Mouse (Mus musculus) spleen, embryonic (tissue): Measurements from ENCODE around the gene Ect2.

Experiments used
- CTCF ChIA-PET: fragments of 350-600 bp; sonication (Branson Sonifier 250); formaldehyde crosslinking; loops from one replicate; lab custom pipeline; 2022; lab: Charles Lee

The Ect2 gene

DNA sequence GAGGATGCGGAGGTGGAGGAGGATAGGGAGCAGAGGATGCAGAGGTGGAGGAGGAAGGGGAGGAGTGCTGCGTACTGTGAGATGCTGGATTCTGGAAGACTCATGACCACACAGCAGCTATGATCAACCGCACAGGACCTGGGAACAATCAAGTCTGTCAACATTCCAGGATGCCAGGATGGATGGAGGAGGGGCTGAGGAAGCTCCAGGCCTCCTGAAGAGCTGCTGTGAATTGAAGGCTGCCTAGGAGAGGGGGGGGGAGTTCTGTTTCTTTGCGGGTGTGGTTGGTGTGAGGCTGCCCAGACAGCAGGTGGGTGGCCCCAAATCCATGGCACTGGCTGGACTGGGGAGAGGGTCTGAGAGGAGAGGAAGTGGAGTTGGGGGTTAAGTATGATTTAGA is 5.2 kb upstream of the Ect2 start:
- CTCF ChIA-PET, result no interaction called here

DNA sequence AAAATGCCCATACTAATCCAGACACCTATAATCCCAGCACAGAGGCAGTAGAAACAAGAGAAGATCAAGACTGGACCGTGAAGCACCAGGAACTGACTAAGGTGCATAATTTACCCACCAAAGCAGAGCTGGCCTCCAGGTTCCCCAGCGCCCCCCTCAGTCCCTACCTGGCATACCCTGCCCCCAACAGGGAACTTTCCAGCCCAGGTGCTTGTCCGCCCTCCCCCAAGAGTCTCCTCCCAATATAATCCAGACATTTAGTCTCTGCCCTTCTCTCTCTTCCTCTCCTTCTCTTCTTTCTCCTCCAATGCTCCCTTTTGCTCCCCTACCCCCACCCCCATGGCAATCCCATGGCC is 2.9 kb upstream of the Ect2 start:
- CTCF ChIA-PET, result no interaction called here

DNA sequence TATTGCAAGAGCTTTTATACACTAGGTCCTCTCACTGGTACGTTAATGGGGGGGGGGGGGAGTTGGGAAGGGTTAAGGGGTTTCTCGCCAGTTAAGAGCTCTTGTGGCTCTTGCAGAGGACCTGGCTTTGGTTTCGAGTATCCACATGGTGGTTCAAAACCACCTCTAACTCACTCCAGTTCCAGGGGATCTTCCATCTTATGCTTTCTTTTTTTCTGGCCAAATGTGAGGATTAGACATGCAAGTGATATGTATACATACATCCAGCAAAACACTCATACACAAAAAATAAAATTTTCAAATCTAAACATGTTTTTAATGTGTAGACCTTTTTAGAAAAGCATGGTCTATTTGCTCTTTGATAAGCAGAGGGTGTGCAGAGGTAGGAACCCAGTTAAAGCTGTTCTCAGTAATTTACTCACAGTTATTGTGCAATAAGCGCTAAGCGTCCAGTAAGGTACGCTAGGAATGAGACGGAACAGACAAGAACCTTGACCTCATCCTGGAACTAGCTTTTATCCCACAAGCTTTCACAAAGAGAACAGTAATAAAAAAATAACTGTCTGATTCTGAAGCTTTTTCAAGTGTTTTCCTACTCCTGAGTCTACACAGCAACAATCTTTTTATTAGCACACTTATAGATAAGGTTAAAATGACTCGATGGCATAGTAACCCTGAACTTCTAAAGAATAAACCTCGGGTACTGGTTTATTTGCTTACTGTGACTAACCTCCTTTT is 2.3 kb upstream of the Ect2 start:
- CTCF ChIA-PET, result no interaction called here

DNA sequence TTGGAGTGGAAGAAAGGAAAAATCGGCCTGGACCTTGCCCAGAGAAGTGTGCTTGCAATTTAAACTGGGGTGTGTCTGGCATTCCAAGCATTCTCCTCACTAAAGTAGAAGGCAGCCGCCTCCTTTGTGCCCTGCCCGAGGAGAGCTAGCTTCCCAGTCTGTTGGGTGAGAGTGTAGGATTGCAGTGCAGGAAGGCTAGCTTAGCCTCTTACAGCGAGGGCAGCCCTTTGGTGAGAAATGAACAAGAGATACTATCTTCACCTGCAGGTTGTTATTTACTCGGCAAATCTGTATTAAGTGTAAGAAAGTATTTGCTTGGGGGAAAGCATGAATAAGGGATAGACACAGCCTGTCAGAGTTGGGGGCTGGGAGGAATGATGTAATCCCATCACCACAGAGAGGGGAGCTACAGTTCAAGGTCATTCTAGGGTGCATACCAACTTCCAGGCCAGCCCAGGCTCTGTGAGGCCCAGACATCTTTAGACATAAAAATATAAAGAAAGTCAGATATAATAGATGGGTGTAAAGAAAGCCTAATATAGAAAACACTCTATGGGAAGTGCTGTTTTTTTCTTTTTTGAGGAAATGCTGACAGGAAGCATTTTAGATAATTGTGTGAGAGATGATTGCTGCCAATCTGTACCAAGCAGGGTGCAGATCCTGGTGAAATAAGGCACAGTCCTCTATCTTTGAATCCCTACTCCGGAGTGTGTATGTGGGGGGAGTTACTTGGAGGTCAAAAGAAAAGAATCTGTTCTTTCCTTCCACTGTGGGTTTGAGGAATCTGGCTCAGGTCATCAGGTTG is 1.6 kb upstream of the Ect2 start:
- CTCF ChIA-PET, result interaction anchor here (0.6 kb wide), 1 partner anchor 10 kb away, joined by 8 read pairs; no protein-coding TSS in a partner anchor

DNA sequence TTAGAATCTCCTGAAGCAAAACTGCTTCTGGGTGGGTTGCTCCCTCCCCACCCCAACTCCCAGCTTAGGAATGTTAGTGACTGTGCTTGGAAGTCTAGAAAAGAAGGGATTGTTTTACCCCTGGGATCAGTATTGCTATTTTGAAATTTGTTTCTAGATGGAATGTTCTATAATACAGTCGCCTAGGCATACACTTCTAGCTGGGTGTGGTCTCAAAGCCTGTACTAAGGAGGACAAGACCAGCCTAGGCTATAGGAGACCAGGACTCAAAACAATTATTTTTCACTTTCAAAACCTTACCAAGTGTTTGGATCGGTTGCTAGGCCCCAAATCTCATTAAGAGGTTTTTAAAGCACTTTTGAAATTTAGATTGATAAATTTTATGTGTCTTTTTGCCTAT is 602 bp upstream of the Ect2 start:
- CTCF ChIA-PET, result interaction anchor here (0.5 to 0.6 kb wide), 2 partner anchors 20 to 30 kb away, joined by 3 read pairs; no protein-coding TSS in a partner anchor

DNA sequence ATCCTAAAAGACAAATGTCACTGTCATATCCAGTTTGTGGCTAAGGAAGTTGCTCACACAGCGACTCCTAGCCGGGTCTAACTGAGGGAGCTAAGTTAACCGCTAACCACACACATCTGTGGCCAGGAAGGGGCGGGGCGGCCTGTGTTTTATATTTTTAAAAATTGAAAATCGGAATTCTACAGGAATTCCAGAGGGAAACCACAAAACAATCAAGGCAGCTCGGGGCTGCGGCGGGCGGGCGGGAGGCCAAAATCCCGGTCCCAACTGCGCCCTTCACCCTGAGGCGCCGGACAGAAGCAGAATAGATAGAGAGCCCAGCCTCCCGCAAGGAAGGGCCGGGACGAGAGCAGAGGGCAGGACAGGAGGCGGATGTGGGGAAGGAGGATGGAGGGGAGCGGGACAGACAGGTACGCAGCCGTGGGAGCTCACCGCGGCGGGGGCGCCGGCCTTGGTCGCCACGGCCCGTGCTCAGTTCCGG is 447 bp downstream of the Ect2 start:
- CTCF ChIA-PET, result interaction anchor here (0.6 kb wide), 2 partner anchors 11 to 31 kb away, joined by 3 to 4 read pairs; no protein-coding TSS in a partner anchor

DNA sequence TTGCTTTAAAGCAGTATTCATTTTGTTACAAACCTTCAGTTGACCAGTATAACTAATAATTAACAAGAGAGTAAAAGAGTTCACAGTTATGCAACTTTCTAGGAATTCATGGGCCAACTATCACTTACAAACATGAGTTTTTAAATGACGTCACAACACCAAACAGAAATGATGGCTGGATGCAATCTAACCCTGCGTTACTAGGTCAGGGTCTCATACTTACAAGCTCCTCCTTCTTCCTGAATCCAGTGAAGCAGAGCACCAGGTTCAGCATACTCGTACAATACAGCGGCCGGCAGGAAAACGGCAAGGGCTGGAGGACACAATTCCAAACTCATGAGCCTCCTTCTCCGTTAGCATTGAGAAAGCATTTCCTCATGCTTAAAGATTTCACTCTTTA is 7.9 kb downstream of the Ect2 start:
- CTCF ChIA-PET, result no interaction called here

DNA sequence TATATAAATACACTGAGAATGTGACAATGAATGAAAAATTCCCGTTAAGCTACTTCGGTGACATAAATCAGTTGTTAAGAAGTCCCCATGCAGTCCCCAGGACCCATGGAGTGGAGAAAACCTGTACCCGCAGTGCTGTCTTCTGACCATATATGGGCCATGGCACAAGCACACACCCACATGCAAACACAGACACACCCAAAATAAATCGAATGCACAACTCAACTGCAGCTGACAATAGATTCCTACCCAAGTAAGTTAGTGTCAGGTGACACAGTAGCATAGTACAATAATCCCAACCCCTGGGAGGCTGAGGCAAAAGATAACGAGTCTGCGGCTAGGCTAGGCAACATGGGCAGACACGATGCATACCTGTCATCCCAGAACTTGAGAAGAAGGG is 10.1 kb downstream of the Ect2 start:
- CTCF ChIA-PET, result interaction anchor here (0.6 kb wide), 1 partner anchor 16 kb away, joined by 5 read pairs; no protein-coding TSS in a partner anchor

DNA sequence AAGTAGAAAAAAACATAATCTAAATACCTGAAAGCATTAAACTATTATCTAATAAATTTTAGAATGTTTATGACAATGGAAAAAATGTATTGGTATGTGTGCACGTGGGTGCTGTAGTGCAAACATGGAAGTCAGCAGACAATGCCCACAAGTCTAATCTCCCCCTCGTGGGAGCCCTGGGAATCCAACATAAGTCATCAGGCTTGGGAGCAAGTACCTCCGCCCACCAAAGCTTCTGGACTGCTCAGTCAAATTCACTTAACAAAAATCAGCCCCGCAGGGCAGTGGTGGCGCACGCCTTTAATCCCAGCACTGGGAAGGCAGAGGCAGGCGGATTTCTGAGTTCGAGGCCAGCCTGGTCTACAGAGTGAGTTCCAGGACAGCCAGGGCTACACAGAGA is 13.6 kb downstream of the Ect2 start:
- CTCF ChIA-PET, result no interaction called here

DNA sequence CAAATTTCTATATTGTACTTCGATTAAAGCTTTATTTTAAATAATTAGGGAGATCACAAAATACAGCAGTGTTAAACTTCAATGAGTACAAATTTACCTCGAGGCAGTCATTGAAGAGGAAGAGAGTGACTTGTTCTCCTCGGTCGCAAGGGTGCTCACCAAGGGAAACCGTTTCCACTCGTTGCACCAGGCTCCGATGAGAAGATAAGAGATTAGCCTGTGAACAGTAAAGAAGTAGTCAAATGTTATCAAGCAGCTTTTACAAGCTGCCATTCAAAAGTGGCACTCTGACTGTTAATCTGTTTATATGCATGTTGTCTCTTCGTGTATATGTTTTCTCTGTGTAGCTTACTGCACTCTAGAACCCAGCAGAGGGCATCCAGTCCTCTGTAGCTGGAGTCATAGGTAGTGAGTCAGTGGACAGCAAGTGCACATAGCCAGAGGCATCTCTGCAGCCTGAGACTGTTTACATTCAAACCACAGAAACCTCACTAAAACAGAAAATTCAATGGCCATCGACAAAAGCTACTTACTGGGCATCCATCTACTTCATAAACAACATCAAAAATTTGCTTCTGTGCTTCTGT is 31.7 kb downstream of the Ect2 start:
- CTCF ChIA-PET, result interaction anchor here (0.6 kb wide), 1 partner anchor 31 kb away, joined by 4 read pairs; no protein-coding TSS in a partner anchor

DNA sequence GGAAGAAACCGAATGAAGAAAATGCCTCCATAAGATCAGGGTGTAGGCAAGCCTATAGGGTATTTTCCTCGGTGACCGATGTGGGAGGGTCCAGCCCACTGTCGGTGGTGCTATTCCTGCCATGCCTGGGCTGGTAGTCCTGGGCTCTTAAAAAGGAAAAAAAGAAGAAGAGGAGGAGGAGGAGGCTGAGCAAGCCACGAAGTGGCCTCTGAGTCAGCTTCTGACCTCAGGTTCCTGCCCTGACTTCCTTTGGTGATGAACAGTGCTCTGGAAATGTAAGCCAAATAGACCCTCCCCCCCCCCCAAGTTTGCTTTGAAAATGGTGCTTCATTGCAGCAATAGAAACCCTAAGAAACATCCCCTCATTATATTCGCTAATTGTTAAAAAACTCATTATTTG is 32.7 kb downstream of the Ect2 start:
- CTCF ChIA-PET, result no interaction called here

DNA sequence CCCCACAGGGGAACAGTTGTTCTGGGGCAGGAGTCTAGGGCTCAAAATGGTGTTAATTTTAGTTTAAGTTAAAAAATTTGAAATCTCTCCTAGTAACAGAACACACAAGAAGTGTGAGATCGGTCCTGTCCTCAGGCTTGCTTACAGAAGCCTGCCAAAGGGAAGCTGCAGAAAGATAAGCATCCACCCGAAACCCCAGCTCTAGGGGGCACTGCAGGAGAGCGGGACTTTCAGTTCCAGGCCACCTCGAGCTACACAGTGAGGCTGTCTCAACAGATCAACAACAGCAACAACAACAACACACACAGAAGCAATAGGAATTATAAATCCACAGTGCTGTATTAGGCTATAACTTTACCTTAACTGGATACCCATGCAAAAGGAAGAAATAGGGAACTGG is 35.5 kb downstream of the Ect2 start:
- CTCF ChIA-PET, result no interaction called here

DNA sequence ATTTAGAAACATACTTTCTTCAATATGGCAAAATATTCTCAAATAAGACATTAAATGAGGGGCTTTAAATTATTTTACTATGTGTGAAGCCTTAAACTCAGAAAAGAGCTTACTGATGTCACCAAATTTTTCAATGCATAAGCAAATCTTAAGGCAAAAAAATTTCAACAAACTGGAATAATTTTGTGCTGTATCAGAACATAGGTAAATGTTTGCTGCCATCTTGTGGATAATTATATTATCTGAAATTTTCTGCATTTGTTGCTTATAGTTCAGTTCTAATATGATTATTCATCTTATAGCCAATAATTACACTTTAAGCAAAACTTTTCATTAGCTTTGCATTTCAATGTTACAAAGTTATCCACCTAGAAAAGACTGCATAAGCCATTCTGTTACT is 42.8 kb downstream of the Ect2 start:
- CTCF ChIA-PET, result interaction anchor here (0.6 kb wide), 2 partner anchors 22 to 1933 kb away, joined by 3 read pairs; no protein-coding TSS in a partner anchor

DNA sequence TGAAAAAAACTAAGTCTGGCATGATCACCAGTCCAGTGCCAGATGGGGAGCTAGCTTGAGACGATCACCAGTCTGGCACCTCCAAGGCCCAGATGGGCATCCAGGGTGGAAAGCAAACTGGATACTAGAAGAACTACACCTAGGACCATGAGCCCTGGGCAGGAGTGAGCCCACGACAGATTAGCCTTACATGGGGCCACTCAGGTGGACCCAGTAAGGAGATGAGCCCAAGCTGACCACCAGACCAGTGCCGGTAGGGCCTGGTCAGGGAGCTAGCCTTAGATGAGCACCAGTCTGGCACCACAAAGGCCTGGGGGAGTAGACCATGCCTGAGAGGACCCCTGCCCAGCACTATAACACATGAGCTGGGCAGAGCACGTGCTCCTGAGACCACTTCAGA is 44.6 kb downstream of the Ect2 start:
- CTCF ChIA-PET, result no interaction called here

DNA sequence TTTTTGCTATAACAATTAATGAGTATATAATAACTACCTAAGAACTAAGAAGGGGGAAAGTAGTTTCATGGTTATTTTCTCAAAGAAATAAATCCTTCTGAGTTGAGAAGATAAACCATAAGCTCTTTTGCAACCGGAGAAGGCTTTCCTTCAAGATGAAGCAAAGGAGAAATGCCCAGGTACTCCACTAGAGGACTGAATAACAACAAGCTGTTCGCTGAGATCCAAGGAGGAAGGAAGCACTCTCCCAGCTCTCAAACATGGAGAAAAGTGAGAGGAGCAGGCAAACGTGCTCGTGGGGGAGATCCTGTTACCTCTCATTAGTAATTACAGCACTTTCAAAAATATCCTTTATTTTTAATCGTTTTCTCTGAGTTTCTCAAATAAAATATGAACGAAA is 46.5 kb downstream of the Ect2 start:
- CTCF ChIA-PET, result no interaction called here

DNA sequence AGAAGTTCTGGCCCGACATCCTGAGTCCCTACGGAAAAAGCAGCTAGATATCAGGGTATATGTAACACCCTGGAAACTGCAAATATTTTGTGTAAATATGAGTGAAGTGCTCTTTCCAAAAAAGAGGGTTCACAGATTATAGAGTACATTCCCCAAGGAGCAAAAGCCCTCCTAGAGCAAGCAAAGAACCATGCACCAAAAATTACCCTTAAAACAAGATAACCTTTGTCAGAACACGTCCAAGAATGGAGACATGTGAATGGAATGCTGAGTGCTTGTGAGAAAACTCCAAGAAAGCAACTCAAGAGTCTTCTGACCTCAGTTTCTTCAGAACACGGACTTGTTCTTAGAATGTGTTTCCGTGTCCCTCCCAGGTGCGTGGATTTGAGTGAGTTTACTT is 50.7 kb downstream of the Ect2 start:
- CTCF ChIA-PET, result no interaction called here

DNA sequence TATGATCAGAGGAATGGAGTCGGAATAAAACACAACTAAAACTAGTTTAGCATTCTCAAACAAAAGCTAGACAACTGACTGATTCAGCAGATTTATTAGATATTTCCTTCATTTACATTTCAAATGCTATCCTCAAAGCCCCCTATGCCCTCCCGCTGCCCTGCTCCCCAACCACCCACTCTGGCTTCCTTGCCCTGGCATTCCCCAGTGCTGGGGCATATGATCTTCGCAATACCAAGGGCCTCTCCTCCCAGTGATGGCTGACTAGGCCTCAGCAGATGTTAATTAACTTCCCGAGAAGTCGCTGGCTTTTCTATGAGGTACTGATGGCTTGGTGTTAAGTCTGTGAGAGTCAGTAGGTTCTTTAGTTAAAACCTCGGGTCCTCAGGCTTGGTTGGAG is 55.0 kb downstream of the Ect2 start:
- CTCF ChIA-PET, result no interaction called here

DNA sequence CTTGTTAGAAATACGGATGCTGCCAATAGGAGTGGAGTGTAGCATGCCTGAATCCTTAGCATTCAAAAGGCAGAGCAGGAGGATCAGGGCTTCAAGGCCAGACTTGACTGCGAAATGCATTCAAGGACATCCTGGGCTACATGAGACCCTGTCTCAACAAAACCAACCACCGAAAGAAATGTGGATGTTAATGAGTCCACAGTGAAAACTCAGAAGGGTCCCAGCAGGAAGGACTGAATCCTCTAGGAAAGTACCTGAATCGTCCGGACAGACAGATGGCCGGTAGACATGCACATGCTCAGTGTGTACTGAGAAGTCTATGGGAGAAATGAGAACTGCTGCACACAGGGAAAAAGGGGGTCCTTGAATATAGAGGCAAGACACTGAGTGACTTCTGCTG is 67.5 kb downstream of the Ect2 start:
- CTCF ChIA-PET, result no interaction called here

DNA sequence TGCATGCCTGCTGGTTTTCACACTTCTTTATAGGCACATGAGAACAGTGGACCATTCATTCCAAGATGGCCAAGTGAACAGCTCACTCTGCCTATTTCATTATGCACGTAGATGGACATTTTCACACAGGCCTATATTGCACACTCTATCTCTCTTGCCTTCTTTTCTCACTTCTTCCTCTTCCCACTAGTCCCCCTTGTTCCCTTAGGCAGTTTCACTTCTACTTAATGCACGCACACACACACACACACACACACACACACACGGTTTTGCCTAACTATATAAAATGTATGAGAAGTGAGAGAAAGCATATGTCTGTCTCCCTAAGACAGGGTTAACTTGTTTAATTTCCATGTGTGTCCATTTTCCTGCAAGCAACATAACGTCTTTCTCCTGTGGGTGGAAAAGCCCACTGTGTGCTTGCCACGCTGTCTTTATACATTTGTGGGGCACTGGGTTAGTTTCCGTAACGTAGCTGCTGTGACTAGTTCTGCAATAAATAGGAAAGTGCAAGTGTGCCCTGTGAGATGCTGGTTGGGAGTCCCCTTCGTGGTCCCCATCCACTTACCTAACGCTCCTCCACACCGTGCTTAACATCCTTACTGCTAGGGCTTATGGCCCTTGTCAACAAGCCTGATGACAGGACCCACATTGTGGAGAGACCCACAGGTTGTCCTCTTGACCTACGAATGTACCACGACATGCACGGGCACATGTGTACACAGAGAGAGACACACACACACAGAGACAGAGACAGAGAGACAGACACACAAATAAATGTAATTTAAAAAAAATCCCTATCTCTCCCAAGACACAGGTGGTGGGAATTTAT is 72.2 kb downstream of the Ect2 start:
- CTCF ChIA-PET, result no interaction called here

DNA sequence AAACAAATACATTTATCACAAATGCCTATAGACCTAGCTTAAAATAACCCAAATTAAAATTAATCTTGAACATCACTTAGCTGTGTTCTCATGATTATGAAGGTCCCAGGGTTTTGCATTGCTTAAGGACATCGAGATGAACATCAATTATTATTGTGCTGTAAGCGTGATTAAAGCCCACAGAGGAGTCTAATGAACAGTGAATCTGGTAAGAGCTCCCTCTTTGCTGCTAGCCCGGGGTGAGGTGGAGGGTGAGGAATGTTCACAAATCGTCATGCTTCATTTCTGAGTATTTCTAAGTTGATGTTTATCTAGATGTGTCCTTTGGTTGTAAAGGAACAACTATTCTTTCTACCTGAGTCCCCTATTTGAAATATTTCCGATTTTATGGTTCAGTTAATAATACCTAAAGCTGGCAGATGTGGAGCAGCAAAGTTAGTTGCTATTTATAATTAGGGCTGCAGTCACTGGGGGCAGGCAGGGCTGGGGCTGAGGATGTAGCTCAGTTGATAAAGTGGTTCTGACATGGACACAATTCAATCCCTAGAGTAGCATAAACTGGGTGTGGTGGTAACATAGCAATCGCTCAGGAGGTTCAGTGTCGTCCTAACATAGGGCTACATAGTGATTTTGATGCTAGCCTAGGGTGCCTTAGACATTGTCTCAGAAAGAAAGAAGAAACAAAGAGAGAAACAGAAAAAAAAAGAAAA is 73.5 kb downstream of the Ect2 start:
- CTCF ChIA-PET, result no interaction called here

DNA sequence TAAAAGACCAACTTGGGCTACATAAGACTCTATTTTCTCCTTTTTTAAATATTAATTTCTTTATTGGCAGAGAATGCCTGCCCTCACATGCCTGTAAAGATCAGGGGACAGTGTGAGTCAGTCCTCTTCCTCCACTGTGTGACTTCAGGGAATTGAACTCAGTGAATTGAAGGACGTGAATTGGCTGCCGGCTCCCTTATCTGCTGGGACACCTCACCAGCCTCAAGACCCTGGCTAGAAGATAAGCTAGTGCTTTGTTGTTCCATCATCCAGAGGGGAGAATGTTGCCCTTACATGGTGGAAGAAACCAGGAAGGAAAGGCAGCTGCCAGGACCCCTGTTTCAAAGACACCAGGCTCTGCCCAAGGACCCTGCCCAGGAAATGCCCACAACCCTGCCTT is 79.8 kb downstream of the Ect2 start:
- CTCF ChIA-PET, result no interaction called here
